Mouse (Mus musculus): ENCODE data around the gene Itga9. TPM values are rescaled to one million over a fixed set of nuclear protein-coding genes. Genes with fewer than 3 reads are reported as not detected.

Gene Itga9
- polyA plus RNA-seq, 1 experiment from 2014 or later: 12.6 TPM

DNA sequence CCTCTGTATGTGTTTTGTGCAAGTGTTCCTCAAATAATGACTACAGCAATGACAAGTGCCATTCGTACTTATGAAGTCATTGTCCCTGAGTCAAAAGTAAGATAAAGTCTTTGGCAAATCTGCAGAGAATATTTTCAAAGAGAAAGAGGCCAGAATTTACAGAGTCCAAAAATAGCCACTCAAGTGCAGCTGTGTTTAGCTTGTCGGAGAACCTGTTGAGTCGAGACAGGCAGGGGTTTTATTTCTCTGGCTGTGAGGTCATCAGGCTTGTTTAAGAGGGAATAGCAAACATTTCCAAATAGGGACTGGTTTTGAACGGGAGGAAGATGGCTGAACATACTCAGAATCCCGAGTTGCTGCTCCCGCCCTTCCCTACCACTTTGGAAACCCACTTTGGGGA is 125.2 kb downstream of the Itga9 start:
- peak; percentile 43; the same call in 1 of the 2 replicates for ATAC-seq (replicated peaks; ENCODE audit: low FRiP score, low TSS enrichment, low read depth)

DNA sequence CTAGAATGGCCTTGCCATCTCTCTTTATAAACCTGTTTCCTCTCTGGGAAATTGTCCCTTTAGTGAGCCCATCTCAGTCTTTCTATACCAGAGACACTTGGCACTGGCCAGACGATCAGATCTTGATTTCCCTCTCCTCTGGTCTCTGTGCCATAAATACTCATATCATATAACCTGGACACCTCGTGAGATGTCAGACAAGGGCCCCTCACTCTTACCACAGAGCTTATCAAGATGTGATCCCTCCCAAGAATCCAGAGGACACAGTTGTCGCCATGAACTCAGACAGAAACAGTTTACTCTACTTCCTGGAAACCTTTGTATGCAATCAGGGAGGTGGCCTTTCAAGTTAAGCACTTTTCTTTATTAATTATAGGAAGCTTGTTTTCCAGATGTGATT is 127.1 kb downstream of the Itga9 start:
- no peak for DNase-seq (ENCODE audit: low spot score)
- 53% methylated on average over 3 of the region's 3 CpGs for WGBS

More for the DNA sequence above, 125.2 kb downstream of the Itga9 start:
- Histone ChIP-seq H3K27me3 (replicated peaks; ENCODE audit: control insufficient read depth, insufficient read depth, low read length) (no peaks in the 10 kb centered on the region), H3K4me1 (replicated peaks; ENCODE audit: control insufficient read depth, insufficient read depth, low read length) (peaks cover 27% of the 10 kb centered on the region), H3K4me3 (ENCODE audit: low read depth, low read length) (no peak overlapping the region), H3K27ac (ENCODE audit: low read depth) (peak overlapping the region; percentile 91), H3K4me2 (ENCODE audit: low read length) (no peak overlapping the region), H3K9ac (ENCODE audit: low read length) (no peak overlapping the region), H3K9me3 (ENCODE audit: control insufficient read depth, low read length) (no peaks in the 10 kb centered on the region), H3K36me3 (ENCODE audit: control insufficient read depth, insufficient read depth, low read length) (no peaks in the 10 kb centered on the region)
- DNase-seq (ENCODE audit: low spot score): no peak
- WGBS: 26% methylated on average over 6 of the region's 6 CpGs

DNA sequence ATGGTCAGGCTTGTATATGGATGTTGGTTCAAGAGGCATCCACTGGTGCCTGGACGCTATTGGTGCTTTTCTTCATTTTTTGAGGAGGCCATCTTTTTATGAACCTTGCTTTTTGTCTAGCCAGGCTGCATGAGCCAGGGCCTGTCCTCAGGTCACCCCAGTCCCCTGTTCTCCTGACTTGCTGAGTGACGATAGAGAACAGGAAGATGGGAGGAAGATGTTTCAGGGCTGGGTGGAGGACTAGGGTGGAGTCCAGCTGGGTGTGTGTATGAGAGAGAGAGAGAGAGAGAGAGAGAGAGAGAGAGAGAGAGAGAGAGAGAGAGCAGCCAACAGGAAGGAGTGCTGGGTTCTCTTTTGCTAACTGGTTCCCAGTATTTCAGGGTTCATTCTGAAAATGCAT is 130.6 kb downstream of the Itga9 start:
- H3K9me3 ChIP-seq (ENCODE audit: control insufficient read depth, low read length): no peaks in the 10 kb centered on the region
- ATAC-seq (replicated peaks; ENCODE audit: low FRiP score, low TSS enrichment, low read depth) (no peak), DNase-seq (ENCODE audit: low spot score) (no peak)
- H3K4me1 ChIP-seq (replicated peaks; ENCODE audit: control insufficient read depth, insufficient read depth, low read length): peaks cover 31% of the 10 kb centered on the region
- no peak overlapping the region for H3K4me3 ChIP-seq (ENCODE audit: low read depth, low read length)
- H3K27ac ChIP-seq (ENCODE audit: low read depth): peak overlapping the region; percentile 85; the same call in 1 of the 2 replicates
- H3K9ac ChIP-seq (ENCODE audit: low read length): no peak overlapping the region
- H3K36me3 ChIP-seq (ENCODE audit: control insufficient read depth, insufficient read depth, low read length): no peaks in the 10 kb centered on the region
- WGBS: 64% methylated on average over 2 of the region's 2 CpGs
- no peaks in the 10 kb centered on the region for H3K27me3 ChIP-seq (replicated peaks; ENCODE audit: control insufficient read depth, insufficient read depth, low read length)
- no peak overlapping the region for H3K4me2 ChIP-seq (ENCODE audit: low read length)

More for the DNA sequence above, 127.1 kb downstream of the Itga9 start:
- Histone ChIP-seq H3K4me3 (ENCODE audit: low read depth, low read length) (no peak overlapping the region), H3K27me3 (replicated peaks; ENCODE audit: control insufficient read depth, insufficient read depth, low read length) (no peaks in the 10 kb centered on the region), H3K4me1 (replicated peaks; ENCODE audit: control insufficient read depth, insufficient read depth, low read length) (peaks cover 46% of the 10 kb centered on the region), H3K27ac (ENCODE audit: low read depth) (no peak overlapping the region), H3K36me3 (ENCODE audit: control insufficient read depth, insufficient read depth, low read length) (no peaks in the 10 kb centered on the region), H3K9me3 (ENCODE audit: control insufficient read depth, low read length) (no peaks in the 10 kb centered on the region), H3K4me2 (ENCODE audit: low read length) (no peak overlapping the region), H3K9ac (ENCODE audit: low read length) (no peak overlapping the region)
- ATAC-seq (replicated peaks; ENCODE audit: low FRiP score, low TSS enrichment, low read depth): no peak

DNA sequence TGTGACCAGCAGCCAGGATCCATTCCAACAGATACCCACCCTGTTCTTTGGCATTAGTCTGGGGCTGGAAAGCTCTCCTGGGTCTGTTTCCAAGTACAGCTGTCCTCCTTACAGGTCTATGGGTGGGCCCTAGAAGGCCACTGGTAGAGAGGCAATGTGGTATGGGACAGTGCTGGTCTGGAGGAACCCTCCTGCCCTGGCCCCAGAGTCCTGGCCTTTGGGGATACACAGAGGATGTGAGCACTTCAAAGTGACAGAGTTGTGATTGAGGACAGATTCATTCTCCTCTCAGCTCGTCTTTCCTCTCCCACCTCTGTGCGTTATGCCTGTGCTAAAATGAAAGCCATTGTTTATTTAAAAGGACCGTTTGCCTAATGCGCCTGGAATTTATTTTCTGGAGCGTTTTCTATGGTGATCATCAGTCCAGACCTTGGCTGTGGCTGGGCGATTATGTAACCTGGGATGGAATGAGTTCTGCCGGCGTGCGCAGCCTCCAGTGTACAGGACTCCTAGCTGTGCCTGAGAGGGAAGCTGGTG is 131.2 kb downstream of the Itga9 start:
- Histone ChIP-seq H3K9me3 (ENCODE audit: control insufficient read depth, low read length) (no peaks in the 10 kb centered on the region), H3K36me3 (ENCODE audit: control insufficient read depth, insufficient read depth, low read length) (no peaks in the 10 kb centered on the region), H3K4me1 (replicated peaks; ENCODE audit: control insufficient read depth, insufficient read depth, low read length) (peaks cover 32% of the 10 kb centered on the region), H3K27me3 (replicated peaks; ENCODE audit: control insufficient read depth, insufficient read depth, low read length) (no peaks in the 10 kb centered on the region), H3K4me3 (ENCODE audit: low read depth, low read length) (no peak overlapping the region), H3K9ac (ENCODE audit: low read length) (no peak overlapping the region), H3K27ac (ENCODE audit: low read depth) (peak overlapping the region; percentile 85), H3K4me2 (ENCODE audit: low read length) (no peak overlapping the region)
- peak; percentile 67 for DNase-seq (ENCODE audit: low spot score)
- peak; percentile 84 for ATAC-seq (replicated peaks; ENCODE audit: low FRiP score, low TSS enrichment, low read depth)
- 14% methylated on average over 9 of the region's 9 CpGs for WGBS

DNA sequence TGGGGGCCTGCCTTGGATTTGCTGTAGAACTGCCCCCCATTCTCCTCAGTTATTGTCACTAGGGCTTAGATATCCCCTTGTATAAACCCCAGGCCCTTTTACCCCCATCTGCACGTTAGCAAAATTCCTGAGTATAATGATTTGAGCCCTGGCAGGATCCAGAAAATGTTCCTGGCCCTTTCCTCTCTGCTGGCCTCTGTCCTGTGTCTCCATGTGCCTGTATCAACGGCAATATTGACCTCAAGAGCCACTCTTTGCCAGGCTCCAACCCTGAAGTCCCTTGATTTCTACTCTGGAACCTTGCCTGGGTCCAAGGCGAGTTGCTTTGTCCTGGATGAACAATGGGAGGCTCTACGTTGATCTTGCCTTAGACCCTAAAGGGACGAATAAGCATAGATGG is 131.8 kb downstream of the Itga9 start:
- Histone ChIP-seq H3K9me3 (ENCODE audit: control insufficient read depth, low read length) (no peaks in the 10 kb centered on the region), H3K27me3 (replicated peaks; ENCODE audit: control insufficient read depth, insufficient read depth, low read length) (no peaks in the 10 kb centered on the region), H3K36me3 (ENCODE audit: control insufficient read depth, insufficient read depth, low read length) (no peaks in the 10 kb centered on the region), H3K27ac (ENCODE audit: low read depth) (peak overlapping the region; percentile 85), H3K4me3 (ENCODE audit: low read depth, low read length) (no peak overlapping the region), H3K4me1 (replicated peaks; ENCODE audit: control insufficient read depth, insufficient read depth, low read length) (peaks cover 28% of the 10 kb centered on the region), H3K4me2 (ENCODE audit: low read length) (no peak overlapping the region), H3K9ac (ENCODE audit: low read length) (peak overlapping the region; percentile 16; the same call in 1 of the 2 replicates)
- ATAC-seq (replicated peaks; ENCODE audit: low FRiP score, low TSS enrichment, low read depth) (no peak), DNase-seq (ENCODE audit: low spot score) (no peak)
- 77% methylated on average over 5 of the region's 5 CpGs for WGBS

DNA sequence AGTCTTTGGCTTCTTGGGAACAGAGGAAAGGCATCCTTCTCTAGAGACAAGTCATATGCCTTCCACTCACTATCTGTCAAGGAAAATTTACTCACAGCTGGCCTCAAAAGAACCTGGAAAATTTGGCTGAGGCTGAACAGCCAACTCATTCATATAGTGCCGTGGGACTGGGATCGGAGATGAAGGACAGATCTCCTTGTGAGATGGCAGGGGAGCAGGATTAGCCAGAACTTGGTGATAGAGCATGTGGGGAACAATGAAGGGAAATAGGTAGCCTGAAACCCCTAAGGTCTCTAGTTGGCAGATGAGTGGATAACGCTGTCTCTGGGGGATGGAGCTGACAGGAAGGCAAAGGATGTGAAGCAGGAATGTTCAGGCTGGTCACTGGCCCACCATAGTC is 132.6 kb downstream of the Itga9 start:
- Histone ChIP-seq H3K4me3 (ENCODE audit: low read depth, low read length) (no peak overlapping the region), H3K9ac (ENCODE audit: low read length) (no peak overlapping the region), H3K27me3 (replicated peaks; ENCODE audit: control insufficient read depth, insufficient read depth, low read length) (no peaks in the 10 kb centered on the region), H3K4me1 (replicated peaks; ENCODE audit: control insufficient read depth, insufficient read depth, low read length) (peaks cover 26% of the 10 kb centered on the region), H3K9me3 (ENCODE audit: control insufficient read depth, low read length) (no peaks in the 10 kb centered on the region), H3K27ac (ENCODE audit: low read depth) (no peak overlapping the region), H3K36me3 (ENCODE audit: control insufficient read depth, insufficient read depth, low read length) (peaks cover under 1% of the 10 kb centered on the region; the same call in 1 of the 2 replicates), H3K4me2 (ENCODE audit: low read length) (no peak overlapping the region)
- ATAC-seq (replicated peaks; ENCODE audit: low FRiP score, low TSS enrichment, low read depth) (no peak), DNase-seq (ENCODE audit: low spot score) (no peak)
- 83% methylated on average over 3 of the region's 3 CpGs for WGBS

DNA sequence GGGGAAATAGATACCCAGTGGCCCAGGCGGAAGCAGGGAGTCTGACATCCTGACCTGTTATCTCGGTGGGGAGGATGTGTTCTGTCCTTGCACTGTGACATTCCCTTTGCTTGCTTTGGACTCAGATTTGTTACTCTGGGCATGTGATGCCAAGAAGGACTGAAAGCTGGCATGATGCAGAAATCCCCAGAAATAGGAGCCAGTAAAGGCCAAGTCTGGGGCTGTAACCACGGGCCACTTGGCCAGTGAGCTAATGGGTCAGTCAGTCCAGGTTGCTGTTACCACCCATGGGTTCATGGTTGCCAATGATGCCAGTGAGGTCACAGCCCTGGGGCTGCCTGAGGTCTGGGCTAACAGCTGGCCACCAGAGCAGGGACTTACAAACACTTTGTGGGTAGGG is 133.2 kb downstream of the Itga9 start:
- Histone ChIP-seq H3K4me3 (ENCODE audit: low read depth, low read length) (no peak overlapping the region), H3K9ac (ENCODE audit: low read length) (no peak overlapping the region)
- WGBS: 88% methylated on average over 3 of the region's 3 CpGs

DNA sequence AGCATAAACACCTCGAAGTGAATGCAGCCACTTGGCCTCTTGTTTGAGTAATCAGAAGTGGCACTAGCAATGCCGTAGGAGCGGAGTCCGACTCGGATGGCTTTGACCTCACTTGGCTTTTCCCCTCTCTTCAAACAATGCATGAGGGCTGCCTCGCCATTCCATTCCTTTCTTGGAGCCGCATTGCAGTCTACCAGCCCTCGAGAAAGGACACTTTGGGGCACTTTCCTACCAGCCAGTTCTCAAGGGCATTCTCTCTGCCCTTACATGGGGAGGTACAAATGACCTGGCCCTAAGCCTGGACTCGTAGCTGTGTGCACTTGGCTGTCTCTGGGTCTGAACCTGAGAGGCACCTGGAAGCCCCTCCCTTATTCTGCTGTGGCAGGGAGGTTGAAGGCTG is 134.8 kb downstream of the Itga9 start:
- ATAC-seq (replicated peaks; ENCODE audit: low FRiP score, low TSS enrichment, low read depth): no peak

More for the DNA sequence above, 133.2 kb downstream of the Itga9 start:
- no peak for DNase-seq (ENCODE audit: low spot score)
- Histone ChIP-seq H3K4me1 (replicated peaks; ENCODE audit: control insufficient read depth, insufficient read depth, low read length) (peaks cover 26% of the 10 kb centered on the region), H3K4me2 (ENCODE audit: low read length) (no peak overlapping the region), H3K27me3 (replicated peaks; ENCODE audit: control insufficient read depth, insufficient read depth, low read length) (no peaks in the 10 kb centered on the region), H3K27ac (ENCODE audit: low read depth) (no peak overlapping the region), H3K36me3 (ENCODE audit: control insufficient read depth, insufficient read depth, low read length) (peaks cover 3% of the 10 kb centered on the region; the same call in 1 of the 2 replicates), H3K9me3 (ENCODE audit: control insufficient read depth, low read length) (no peaks in the 10 kb centered on the region)
- no peak for ATAC-seq (replicated peaks; ENCODE audit: low FRiP score, low TSS enrichment, low read depth)

DNA sequence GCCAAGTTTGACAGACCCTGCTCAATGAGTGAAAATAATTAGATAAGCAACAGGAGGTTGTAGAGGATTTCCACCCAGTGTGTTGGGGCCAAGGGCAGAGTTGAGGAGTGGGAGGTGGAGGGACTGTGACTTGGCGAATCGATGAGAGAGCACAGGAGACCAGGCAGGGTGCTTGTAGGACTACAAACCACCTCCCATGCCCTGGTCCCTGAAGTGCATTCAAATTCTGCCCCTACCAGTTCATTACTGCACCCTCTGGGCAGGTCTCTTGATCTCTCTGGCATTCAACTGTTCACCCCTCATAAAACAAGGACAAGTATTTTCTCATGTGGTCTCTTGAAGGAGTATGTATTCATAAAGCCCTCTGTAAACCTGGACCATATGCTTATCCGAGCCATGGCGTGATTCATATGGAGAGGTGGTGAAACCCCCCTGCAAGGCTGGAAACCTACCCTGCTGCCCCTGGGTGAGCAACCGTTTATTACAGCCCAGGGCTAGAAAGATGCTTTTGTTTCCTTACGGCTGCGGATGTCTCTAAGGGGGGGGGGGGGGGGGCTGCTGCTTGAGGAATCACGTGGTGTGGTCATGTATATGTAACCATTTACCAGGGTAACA is 143.0 kb downstream of the Itga9 start:
- Histone ChIP-seq H3K27ac (ENCODE audit: low read depth) (peak overlapping the region; percentile 47; the same call in 1 of the 2 replicates), H3K9me3 (ENCODE audit: control insufficient read depth, low read length) (no peaks in the 10 kb centered on the region), H3K4me1 (replicated peaks; ENCODE audit: control insufficient read depth, insufficient read depth, low read length) (no peaks in the 10 kb centered on the region; the same call in 1 of the 2 replicates), H3K36me3 (ENCODE audit: control insufficient read depth, insufficient read depth, low read length) (no peaks in the 10 kb centered on the region), H3K4me3 (ENCODE audit: low read depth, low read length) (no peak overlapping the region), H3K4me2 (ENCODE audit: low read length) (no peak overlapping the region), H3K27me3 (replicated peaks; ENCODE audit: control insufficient read depth, insufficient read depth, low read length) (no peaks in the 10 kb centered on the region), H3K9ac (ENCODE audit: low read length) (no peak overlapping the region)
- DNase-seq (ENCODE audit: low spot score) (no peak), ATAC-seq (replicated peaks; ENCODE audit: low FRiP score, low TSS enrichment, low read depth) (no peak)
- WGBS: 62% methylated on average over 8 of the region's 8 CpGs

More for the DNA sequence above, 134.8 kb downstream of the Itga9 start:
- H3K27me3 ChIP-seq (replicated peaks; ENCODE audit: control insufficient read depth, insufficient read depth, low read length): no peaks in the 10 kb centered on the region
- H3K9me3 ChIP-seq (ENCODE audit: control insufficient read depth, low read length): no peaks in the 10 kb centered on the region
- 54% methylated on average over 9 of the region's 9 CpGs for WGBS
- H3K4me2 ChIP-seq (ENCODE audit: low read length): no peak overlapping the region
- no peak overlapping the region for H3K9ac ChIP-seq (ENCODE audit: low read length)
- DNase-seq (ENCODE audit: low spot score): no peak
- peaks cover 3% of the 10 kb centered on the region; the same call in 1 of the 2 replicates for H3K36me3 ChIP-seq (ENCODE audit: control insufficient read depth, insufficient read depth, low read length)
- no peak overlapping the region for H3K4me3 ChIP-seq (ENCODE audit: low read depth, low read length)
- peaks cover 26% of the 10 kb centered on the region for H3K4me1 ChIP-seq (replicated peaks; ENCODE audit: control insufficient read depth, insufficient read depth, low read length)
- H3K27ac ChIP-seq (ENCODE audit: low read depth): no peak overlapping the region
